Mouse (Mus musculus): ENCODE measurements around the gene 4921504E06Rik.

The 4921504E06Rik gene

DNA sequence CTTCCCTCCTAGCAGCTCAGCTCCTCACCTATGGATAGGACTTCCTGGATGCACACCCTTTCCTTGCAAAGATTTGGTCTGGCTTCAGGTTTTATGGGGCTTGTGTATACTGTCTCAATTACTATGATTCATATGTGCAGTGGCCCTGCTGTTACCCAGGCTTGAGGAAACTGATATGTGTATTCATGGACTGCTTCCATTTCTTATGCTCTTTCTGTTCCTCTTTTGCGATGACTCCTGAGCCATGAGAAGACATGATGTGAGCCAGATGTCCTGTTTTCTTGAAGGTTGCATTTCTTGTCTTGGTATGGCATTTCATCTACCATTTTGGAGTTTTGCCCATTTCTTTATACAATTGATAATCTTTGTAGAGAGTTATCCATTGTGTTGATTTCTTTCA, 48.0 kb downstream of the 4921504E06Rik start:
- no peak for DNase-seq (ENCODE audit: low spot score in 2 of 2)

DNA sequence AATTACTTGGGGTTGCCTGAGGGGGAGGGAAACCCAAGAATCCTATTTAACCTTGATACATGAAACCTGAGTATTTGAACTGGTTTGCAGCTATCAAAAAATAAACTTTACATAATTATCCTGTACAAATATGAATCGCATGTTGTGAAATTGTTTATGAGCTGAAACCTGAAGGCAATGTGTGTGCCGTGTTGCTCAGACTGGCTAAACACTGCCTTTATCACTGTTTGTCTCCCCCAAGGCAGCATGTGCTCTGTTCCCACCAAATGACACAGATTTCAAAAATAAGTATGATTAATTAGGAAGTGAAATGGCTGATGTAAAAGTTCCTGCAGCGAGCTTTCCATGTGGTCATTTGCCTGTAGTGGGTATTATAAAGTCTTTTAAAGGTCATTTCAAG, 63.5 kb downstream of the 4921504E06Rik start:
- DNase-seq (ENCODE audit: low spot score in 2 of 2) = no peak

DNA sequence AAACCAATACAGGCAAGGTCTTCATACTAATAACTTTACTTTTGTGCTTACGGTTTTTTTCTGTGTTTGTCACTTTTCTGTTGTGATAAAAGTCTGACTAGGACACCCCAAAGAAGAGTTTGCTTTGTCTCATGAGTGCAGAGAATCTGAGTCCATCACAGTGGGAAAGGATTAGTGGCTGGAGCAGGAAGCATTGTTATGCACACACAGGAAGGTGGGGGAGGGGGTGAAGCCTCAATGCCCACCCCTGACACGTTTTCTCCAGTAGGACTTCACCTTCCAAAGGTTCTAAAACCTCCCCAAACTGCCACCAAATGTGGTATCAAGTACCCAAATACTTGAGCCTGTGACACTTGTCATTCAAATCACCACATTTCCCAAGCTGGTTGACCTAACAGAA, 91.8 kb downstream of the 4921504E06Rik start:
- DNase-seq (ENCODE audit: low spot score in 2 of 2) = no peak

DNA sequence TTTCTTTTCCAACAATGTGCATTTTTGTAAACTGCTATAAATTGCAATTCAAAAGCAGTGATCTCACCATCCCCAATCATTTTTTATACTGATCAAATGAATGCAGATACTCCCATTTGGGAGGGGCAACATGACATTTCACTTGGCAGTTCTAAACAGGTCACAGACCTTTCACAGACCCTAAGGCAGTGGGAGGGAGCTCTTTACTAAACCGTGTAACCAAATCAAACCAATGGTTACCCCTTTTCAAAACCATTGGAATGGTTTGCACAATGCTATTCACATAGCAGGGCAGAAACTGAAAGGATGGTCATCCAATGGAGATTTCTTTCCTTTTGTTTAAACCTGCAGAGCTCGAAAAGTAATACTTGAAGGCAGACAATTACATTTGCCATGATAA, 94.9 kb downstream of the 4921504E06Rik start:
- no peak for DNase-seq (ENCODE audit: low spot score in 2 of 2)

DNA sequence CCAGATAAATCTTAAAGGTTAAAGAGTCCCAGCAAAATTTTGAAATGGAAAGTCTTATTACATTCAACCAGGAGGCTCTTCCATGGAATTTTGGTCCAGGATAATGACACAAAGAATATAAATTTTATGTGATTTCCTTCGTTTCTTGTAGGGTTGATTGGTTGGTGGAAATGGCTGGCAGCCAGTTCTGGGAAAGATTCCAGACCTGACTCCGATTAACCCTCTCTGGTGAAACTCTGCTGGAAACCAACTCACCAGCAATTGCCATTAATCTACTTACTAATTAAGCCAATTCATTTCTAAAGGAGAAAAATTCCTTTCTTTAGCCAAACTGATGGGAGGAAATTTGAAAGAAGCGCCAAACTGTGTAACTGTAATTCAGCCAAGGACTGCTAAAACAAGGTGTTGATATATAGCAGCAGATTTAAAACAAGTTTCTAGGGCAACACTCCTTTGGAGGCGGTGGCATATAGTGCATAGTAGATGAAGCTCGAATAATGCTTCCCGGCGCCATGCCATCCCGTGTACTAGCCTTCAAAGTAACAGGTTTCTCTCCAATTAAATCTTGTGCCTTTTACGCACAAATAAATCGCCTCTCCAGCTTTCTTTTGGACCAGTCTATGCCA, 97.7 kb downstream of the 4921504E06Rik start:
- DNase-seq (ENCODE audit: low spot score in 2 of 2) = no peak

DNA sequence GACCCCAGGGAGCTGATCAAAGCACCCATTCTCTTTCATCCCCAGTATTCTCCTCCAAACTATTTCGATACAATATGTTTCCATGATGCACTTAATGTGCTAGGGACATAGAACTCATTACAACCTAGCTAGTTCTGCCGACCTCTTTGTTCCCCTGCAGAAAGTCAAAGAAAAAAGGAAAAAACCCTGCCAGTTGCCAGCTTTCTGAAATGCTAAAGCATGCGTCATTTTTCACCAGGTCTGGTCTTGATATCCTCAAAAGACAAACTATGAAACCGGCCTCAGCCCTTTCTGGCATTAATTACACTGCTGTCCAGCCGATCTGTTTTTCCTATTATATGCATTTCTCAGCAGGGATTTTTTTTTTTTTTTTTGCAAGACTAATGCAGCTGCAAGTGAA, 98.5 kb downstream of the 4921504E06Rik start:
- DNase-seq (ENCODE audit: low spot score in 2 of 2) = no peak

DNA sequence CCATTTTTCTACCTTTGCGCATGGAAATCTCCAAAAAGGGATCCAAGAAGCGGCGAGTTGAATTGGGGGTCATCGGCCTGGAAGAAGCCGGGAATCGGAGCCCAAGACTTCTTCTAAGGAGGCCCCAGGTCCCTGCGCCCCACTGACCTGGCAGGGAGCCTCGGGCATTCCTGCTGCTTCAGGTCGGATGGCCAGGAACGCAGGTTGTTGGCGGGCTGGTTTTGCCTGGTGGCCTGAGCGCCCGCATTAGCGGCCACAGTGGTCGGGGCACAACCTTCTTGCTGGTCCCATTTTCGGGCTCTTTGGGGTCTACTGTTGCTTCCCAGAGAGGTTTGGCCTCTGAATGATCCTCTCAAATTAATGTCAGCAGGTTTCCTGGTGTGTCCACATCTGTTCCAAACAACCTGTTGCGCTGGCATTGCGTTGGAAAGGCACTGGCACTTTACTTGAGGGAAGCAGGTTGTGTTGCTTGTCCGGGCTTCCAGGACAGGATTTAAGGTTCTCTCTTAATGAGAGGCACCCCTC, 101.1 kb downstream of the 4921504E06Rik start:
- DNase-seq (ENCODE audit: low spot score in 2 of 2) = no peak

DNA sequence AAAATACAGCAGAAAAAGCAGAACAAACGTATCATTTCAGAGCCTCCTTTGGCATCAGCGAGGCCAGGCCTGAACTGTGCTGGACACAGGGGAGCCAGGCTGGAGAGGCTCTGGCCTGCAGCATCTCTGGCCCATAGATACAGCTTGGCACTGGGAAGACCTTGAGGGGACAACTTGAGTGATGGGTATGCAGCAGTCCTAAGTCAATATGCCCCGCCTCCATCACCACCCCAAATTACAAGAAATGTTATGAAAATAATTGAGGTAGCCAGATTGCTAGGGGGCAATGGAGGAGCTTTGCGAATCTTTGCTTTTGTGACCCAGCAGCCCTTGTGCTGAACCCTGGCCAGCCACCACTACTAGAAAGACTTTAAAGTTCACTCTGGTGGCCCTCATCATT, 104.4 kb downstream of the 4921504E06Rik start:
- DNase-seq (ENCODE audit: low spot score in 2 of 2) = no peak

DNA sequence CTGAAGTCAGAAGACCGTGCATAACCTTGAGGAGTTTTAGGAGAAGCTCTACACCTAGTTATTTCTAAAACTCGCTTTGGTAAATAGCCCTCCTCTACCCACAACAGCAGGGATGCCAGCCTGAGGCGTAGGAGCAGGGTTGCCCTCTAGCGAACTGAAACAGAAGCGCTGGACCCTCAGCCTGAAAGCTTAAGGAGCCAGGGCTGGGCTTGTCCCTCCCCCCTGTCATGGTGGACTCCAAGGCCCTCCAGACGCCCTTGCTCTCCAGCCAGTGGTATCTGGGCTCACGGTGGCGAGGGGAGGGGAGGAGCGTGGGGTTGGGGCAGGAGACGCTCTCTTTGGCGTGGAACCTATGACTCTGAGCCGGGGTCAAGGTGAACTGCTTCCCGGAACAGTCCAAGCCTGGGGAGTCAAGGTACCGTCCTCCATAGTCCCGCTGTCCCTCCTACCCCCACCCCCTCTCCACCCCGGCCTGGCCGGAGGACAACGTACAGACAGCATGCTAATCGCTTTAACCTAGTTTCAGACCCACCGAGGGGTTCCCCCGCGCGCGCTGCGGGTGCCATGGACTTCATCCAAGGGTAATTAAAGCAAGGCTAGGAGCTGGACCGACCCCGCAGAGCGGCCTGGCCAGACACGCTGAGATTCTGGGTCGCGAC, 105.5 kb downstream of the 4921504E06Rik start:
- DNase-seq (ENCODE audit: low spot score in 2 of 2) = no peak

DNA sequence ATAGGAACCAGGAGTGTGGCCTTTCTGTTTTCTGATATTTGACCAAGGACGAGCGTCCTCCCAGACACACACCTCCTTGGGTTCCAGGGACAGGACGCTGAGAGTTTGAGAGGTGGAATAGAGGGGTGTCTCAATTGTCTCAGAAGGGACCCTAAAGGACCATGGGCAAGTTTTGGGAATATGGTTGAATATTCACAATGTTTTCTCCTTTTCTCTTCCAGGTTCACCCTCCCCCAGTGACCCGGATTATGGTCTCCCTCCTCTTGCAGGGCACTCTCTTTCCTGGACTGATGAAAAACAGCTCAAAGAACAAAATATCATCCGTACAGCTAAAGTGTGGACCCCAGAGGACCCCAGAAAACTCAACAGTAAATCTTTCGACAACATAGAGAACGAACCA, 107.0 kb downstream of the 4921504E06Rik start:
- DNase-seq (ENCODE audit: low spot score in 2 of 2) = no peak

DNA sequence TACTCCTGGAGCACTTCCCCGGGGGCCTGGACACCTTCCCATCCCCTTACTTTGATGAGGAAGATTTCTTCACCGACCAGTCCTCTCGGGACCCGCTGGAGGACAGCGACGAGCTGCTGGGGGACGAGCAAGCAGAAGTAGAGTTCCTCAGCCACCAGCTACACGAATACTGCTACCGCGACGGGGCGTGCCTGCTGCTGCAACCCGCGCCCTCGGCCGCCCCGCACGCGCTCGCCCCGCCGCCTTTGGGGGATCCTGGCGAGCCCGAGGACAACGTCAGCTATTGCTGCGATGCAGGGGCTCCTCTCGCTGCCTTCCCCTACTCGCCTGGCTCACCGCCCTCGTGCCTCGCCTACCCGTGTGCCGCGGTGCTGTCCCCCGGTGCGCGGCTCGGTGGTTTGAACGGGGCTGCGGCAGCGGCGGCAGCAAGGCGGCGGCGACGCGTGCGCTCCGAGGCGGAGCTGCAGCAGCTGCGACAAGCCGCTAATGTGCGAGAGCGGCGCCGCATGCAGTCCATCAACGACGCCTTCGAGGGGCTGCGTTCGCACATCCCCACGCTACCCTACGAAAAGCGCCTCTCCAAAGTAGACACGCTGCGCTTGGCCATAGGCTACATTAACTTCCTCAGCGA, 107.7 kb downstream of the 4921504E06Rik start:
- DNase-seq (ENCODE audit: low spot score in 2 of 2) = no peak

DNA sequence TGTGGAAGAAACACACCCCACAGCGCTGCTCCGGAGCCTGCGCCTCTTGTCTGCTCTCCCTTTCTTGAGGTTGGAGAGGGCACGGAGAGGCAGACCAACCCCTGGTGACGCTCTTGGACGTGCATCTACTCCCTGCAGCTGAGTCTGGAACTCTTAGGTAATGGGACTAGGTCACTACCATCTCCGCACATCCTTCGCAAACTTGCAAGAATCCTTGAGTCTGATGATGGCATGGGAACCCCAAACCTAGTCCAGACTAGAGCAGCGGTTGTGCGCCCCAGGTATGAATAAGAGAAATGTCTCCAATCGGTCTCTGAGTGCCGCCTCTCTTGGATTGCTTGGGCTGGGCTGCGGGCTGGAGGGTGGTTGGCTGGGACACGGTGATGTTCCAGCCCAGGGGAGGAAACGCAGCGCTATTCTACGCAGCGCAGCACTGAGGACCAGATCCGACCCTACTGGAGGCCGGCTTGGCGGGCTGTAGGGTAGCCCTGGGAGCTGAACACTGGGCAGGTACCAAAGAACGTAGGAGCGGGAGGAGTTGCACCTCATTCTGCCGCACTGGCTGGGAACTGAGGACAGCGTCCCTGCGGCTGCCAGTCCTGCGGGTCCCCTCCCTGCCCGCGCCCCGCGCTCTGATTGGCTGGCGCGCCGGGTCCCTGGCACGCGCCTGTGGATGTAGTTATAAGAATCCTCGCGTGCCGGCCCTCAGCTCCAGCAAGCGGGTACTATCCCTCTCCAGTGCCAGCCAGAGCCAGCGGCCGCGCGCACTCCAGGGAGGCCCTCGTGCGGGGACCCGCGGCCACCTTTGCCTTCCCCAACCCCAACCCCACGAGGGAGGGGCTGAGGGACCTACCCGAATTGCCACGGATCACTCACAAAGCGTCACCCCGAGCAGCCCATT, 108.5 kb downstream of the 4921504E06Rik start, which contains the start of gene Ptf1a:
Ptf1a (plus strand) TSS at position 733 of the 901 bp plus-strand sequence.
- DNase-seq (ENCODE audit: low spot score in 2 of 2) = no peak

DNA sequence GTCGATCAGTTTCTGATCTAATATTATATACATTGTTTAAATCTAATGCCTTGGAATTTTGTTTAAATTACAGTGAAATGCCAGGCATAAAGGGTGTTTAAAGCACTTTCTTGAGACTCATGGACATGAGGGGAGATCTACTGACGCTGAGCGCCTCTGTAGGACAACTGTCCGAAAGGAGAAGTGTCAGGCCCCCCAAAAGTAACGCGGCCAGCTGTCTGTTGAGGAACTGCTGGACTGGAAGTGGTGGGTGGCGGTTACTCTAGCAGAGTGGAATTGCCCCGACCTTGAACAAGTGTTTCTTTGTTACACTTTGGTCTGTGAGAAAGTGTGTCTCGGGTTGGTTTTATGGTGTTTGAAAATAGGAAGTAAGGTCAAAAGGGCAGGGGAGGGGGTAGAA, 109.4 kb downstream of the 4921504E06Rik start:
- no peak for DNase-seq (ENCODE audit: low spot score in 2 of 2)

DNA sequence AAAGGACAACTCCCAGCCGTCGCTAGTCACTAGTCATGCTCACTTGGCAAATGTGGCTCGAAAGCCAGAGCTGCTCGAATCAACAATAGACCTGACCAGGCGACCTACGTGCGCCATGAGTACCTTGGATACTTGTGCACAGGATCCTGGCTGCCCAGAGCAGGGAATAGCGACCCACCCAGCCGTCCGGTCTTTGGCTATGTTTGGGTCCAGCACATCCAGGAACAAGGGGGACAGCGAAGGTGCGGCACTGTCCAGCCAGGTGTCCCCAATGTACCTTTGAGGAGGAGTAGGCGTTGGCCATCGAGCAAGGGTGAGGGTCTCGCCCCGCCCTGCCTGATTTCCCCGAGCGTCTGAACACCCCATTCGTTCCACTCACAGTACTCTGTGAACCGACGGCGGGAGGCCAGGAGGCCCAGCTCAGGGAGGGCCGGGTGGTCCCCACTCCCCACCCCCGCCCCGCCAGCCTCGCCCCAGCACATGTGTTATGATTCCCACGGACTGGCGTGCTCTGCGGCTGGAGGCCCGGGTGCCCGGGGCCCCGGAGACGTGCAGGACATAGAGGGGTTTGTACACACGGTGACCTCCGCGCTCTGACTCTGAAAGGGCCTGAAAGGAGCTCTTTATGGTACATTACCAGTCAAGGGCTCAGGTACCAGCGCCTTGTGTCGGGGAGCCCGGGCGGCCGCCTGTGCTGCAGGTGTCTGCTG, 121.9 kb downstream of the 4921504E06Rik start:
- no peak for DNase-seq (ENCODE audit: low spot score in 2 of 2)

DNA sequence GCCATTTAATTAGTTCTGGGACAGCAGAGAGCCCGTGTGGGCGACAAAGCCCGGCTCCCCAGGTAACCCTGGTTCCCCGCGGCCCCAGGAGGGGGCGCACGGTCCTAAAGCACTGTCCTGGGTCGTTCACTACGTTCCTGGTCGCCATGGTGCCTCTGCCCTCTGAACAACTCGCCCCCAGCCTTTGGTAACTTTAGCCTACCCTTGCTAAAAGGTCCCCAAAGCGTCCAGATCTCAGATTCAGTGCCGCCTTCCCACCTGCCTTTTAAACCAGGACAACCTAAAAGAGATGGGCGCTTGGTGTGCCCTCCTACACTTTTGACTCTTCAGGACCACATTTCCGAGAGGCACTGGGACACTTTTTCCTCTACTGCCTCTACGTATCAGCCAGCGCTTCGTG, 122.5 kb downstream of the 4921504E06Rik start:
- DNase-seq (ENCODE audit: low spot score in 2 of 2) = no peak

DNA sequence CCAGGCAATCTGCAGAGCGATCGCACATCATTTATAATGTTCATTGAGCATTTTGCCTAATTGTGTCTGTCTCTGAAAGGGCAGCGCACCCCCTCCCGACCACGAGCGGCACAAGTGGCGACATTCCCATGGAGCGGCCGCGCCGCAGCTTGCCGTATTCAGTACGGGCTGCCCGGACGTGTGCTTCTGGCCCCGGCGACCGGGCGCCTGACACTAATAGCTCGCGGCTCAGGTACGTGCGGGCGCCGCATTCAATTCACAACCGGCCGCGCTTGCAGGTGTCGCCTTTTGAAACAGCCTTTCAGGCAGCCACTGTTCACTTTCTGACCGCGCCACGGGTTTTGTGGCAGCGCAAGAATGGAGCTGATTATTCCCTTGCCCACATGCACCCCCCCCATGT, 123.0 kb downstream of the 4921504E06Rik start:
- no peak for DNase-seq (ENCODE audit: low spot score in 2 of 2)

DNA sequence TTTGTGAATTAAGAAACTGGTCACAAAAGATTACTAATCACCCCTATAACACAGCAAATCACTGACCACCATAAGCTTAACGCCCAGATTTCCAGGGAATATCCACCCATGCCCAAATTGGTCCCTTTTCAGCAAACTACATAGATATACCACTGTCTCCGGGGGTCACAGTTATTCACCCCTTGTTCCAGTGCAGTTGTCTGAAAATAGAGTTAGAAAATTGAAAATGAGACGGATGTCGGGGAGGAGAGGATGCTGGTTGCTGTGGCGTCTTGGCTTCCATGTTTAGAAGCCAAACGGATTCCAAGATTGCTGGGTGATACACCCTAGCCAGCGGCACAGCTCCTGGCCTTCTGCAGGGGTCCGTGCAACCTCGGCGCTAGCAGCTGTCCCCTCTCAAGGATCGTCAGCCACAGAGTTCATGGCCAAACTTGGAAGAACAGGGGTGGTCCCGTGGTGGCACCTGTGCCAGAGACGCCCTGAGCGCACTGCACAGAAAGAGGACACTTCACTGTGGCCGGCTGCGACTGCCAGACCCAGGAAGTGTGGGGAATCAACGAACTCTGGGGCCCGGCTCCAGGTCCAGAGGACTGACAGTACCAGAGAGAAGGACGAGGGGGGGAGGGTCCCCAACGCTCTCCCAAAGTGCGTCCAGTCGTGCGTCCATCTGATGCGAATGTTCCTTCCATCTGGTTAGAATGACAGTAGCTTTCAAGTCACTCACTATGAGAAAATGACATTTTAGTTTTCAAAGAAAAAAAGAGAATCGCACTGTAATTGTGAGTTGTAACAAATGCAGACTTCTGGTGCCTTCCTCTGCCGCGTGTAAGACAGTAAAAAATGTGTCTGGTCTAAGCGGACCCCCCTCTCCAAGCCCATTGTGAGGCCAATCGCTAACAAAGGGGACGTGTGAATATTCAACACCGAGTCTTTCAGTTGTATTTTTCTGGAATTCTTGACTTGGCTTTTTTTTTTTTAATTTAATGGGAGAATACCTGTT, 123.7 kb downstream of the 4921504E06Rik start:
- DNase-seq (ENCODE audit: low spot score in 2 of 2) = no peak

DNA sequence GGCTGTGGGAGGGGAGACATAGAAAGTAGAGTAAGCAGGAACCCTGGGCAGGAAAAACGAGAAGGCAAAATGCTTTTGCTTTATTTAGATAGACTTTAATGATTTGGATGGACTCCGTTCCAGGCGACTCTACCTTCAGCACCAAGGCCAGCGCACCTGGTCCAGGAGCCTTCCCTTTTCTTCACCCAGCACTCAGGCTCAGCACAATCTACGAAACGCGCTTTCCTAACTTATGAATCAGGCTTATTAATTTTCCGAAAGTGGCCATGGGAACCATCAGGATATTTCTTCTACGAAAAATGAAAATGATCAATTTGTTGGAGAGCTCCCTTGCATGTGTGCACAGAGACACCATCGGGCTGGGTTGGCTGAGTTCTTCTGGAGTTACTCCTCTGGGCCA, 124.7 kb downstream of the 4921504E06Rik start:
- no peak for DNase-seq (ENCODE audit: low spot score in 2 of 2)

DNA sequence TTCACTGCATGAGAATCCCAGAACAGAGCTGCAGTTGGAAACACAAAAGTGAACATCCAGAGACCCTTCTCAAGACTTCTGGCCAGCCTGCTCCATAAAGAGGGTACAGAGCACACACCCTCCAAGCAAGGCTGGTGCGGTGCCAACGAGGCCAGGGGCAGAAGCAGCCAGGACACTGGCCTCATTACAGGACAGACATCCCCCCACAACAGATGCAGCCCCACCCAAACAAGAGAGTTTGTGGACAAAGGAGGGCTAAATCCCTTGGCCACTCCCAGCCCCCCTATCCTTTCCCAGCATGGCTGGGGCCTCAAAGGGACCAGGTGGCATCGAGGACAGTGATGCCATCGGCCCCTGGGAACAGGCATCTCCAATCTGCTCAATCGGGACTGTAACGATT, 130.6 kb downstream of the 4921504E06Rik start:
- no peak for DNase-seq (ENCODE audit: low spot score in 2 of 2)

DNA sequence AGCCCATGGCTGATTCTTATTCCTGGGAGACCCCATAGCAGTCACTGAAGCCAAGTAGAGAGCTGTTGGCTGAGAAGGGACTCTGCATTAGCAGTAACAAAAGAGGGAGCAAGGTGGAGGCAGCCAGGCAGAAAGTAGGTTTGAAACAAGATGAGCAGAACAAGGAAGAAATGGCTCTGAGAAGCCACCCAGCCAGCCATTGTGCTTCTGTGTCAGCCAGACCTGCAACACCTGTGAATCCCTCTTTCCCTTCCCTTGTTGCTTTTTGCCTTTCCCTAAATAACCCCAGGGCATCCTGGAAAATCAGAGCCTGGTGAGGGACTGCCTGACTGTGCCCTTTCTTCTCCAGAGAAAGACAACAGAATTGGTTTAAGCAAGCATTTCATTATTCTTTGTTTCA, 131.5 kb downstream of the 4921504E06Rik start:
- DNase-seq (ENCODE audit: low spot score in 2 of 2) = no peak

All from frontal cortex, postnatal 14 days (tissue).